Mouse (Mus musculus) forebrain, embryonic 14.5 days (tissue): ENCODE measurements around the gene Rtl5. TPM values are rescaled to one million over a fixed set of nuclear protein-coding genes. Genes with fewer than 3 reads are reported as not detected.

Experiments used
- polyA plus RNA-seq: library from polyadenylated mRNA; unstranded; fragments of >200 nt; fragmentation: Nextera tagmentation; extraction: Ambion mirVana; gene quantifications from 2 replicates; pipeline ENCODE4 v1.2.1, GENCODE M21; 2014

The Rtl5 gene
- polyA plus RNA-seq, 1 experiment from 2014 or later: 11.0 TPM

Other genes with a start within 250 kb of the Rtl5 start
- 3.5 and 4.2 TPM in 2 replicates for gene Nhsl2, start 221.9 kb downstream of the Rtl5 start, polyA plus RNA-seq
- gene Pin4, start 48.1 kb upstream of the Rtl5 start, polyA plus RNA-seq: 59.3 and 79.6 TPM in 2 replicates
- 5.6 and 6.1 TPM in 2 replicates for gene Ercc6l, start 85.8 kb upstream of the Rtl5 start, polyA plus RNA-seq
- gene Rps4x, start 118.1 kb upstream of the Rtl5 start, polyA plus RNA-seq: 509 and 682 TPM in 2 replicates
- 9.7 and 12.4 TPM in 2 replicates for gene Cited1, start 180.9 kb upstream of the Rtl5 start, polyA plus RNA-seq